Mouse (Mus musculus): ENCODE results near the gene Galnt3.

The Galnt3 gene

GRCm38 (mm10) chr2:66124591-66125271 is at the start of gene Galnt3:
TSS of gene Galnt3 (minus strand) at chr2:66124994.
- DNase-seq (ENCODE audit: low read depth, low spot score), result peak; percentile 51

- DNase-seq (ENCODE audit: low read depth, low spot score), result no peak
These were observed 48.3 kb upstream of the Galnt3 start for GRCm38 (mm10) chr2:66173134-66173533.

- no peak for DNase-seq (ENCODE audit: low read depth, low spot score)
These were observed 46.8 kb upstream of the Galnt3 start for GRCm38 (mm10) chr2:66171643-66172042.

- DNase-seq (ENCODE audit: low read depth, low spot score), result no peak
These were observed 45.9 kb upstream of the Galnt3 start for GRCm38 (mm10) chr2:66170721-66171120.

GRCm38 (mm10) chr2:66165025-66165424 is 40.2 kb upstream of the Galnt3 start:
- peak; percentile 12 for DNase-seq (ENCODE audit: low read depth, low spot score)

- no peak for DNase-seq (ENCODE audit: low read depth, low spot score)
These were observed 33.5 kb upstream of the Galnt3 start for GRCm38 (mm10) chr2:66158140-66158915.

GRCm38 (mm10) chr2:66151436-66151835 is 26.6 kb upstream of the Galnt3 start:
- peak; percentile 75 for DNase-seq (ENCODE audit: low read depth, low spot score)

- no peak for DNase-seq (ENCODE audit: low read depth, low spot score)
These were observed 25.7 kb upstream of the Galnt3 start for GRCm38 (mm10) chr2:66150531-66150930.

- no peak for DNase-seq (ENCODE audit: low read depth, low spot score)
These were observed 23.9 kb upstream of the Galnt3 start for GRCm38 (mm10) chr2:66148654-66149230.

GRCm38 (mm10) chr2:66146473-66146872 is 21.7 kb upstream of the Galnt3 start:
- DNase-seq (ENCODE audit: low read depth, low spot score), result no peak

- no peak for DNase-seq (ENCODE audit: low read depth, low spot score)
These were observed 20.0 kb upstream of the Galnt3 start for GRCm38 (mm10) chr2:66144770-66145169.

GRCm38 (mm10) chr2:66143284-66143683 is 18.5 kb upstream of the Galnt3 start:
- DNase-seq (ENCODE audit: low read depth, low spot score), result no peak

- DNase-seq (ENCODE audit: low read depth, low spot score), result no peak
These were observed 17.9 kb upstream of the Galnt3 start for GRCm38 (mm10) chr2:66142711-66143110.

GRCm38 (mm10) chr2:66142268-66142667 is 17.5 kb upstream of the Galnt3 start:
- no peak for DNase-seq (ENCODE audit: low read depth, low spot score)

GRCm38 (mm10) chr2:66140246-66140645 is 15.5 kb upstream of the Galnt3 start:
- no peak for DNase-seq (ENCODE audit: low read depth, low spot score)

GRCm38 (mm10) chr2:66131862-66132544 is 7.2 kb upstream of the Galnt3 start:
- no peak for DNase-seq (ENCODE audit: low read depth, low spot score)

GRCm38 (mm10) chr2:66128941-66129340 is 4.1 kb upstream of the Galnt3 start:
- no peak for DNase-seq (ENCODE audit: low read depth, low spot score)

GRCm38 (mm10) chr2:66127541-66127940 is 2.7 kb upstream of the Galnt3 start:
- DNase-seq (ENCODE audit: low read depth, low spot score), result no peak

- no peak for DNase-seq (ENCODE audit: low read depth, low spot score)
These were observed 2.1 kb upstream of the Galnt3 start for GRCm38 (mm10) chr2:66126936-66127335.

GRCm38 (mm10) chr2:66123756-66124589 is 821 bp downstream of the Galnt3 start:
- peak; percentile 44 for DNase-seq (ENCODE audit: low read depth, low spot score)

GRCm38 (mm10) chr2:66117686-66118085 is 7.1 kb downstream of the Galnt3 start:
- DNase-seq (ENCODE audit: low read depth, low spot score), result no peak

All from R1 (cell line).